Mouse (Mus musculus): ENCODE measurements around the gene Smchd1. TPM values are rescaled to one million over a fixed set of nuclear protein-coding genes. Genes with fewer than 3 reads are reported as not detected.

Smchd1 gene
- total RNA-seq (2021), result 10 to 100 TPM; 13.8 to 14.0 TPM
- long read RNA-seq, experiment 1, partial matches to known transcripts, result 1 of 1 reads
- long read RNA-seq, experiment 1, other reads (novel, unspliced or antisense), result 0 of 1 reads
- long read RNA-seq, experiment 2, full-length matches to known transcripts, result 8 of 12 reads
- long read RNA-seq, experiment 2, partial matches to known transcripts, result 4 of 12 reads
- long read RNA-seq, experiment 2, other reads (novel, unspliced or antisense), result 0 of 12 reads

GRCm38 (mm10) chr17:71474762-71475704 lies at the start of gene Smchd1:
TSS of gene Smchd1 (minus strand) at chr17:71475343.
- DNase-seq, result peak; percentile 95
- intact Hi-C loops (cut with DNase I; ENCODE audit: low total_unique reads), result no loop called here

GRCm38 (mm10) chr17:71510297-71510696 lies 35.2 kb upstream of the Smchd1 start:
- intact Hi-C loops (cut with DNase I; ENCODE audit: low total_unique reads), result no loop called here
- no peak for DNase-seq

GRCm38 (mm10) chr17:71506832-71507231 lies 31.7 kb upstream of the Smchd1 start:
- DNase-seq, result no peak
- intact Hi-C loops (cut with DNase I; ENCODE audit: low total_unique reads), result no loop called here

- intact Hi-C loops (cut with DNase I; ENCODE audit: low total_unique reads), result no loop called here
- DNase-seq, result no peak
Measured at GRCm38 (mm10) chr17:71495784-71496183, 20.6 kb upstream of the Smchd1 start.

- intact Hi-C loops (cut with DNase I; ENCODE audit: low total_unique reads), result no loop called here
- DNase-seq, result no peak
Measured at GRCm38 (mm10) chr17:71491332-71491686, 16.2 kb upstream of the Smchd1 start.

- intact Hi-C loops (cut with DNase I; ENCODE audit: low total_unique reads), result no loop called here
Measured at GRCm38 (mm10) chr17:71490666-71491331, 15.7 kb upstream of the Smchd1 start.

GRCm38 (mm10) chr17:71489703-71490461 lies 14.7 kb upstream of the Smchd1 start:
- no peak for DNase-seq
- intact Hi-C loops (cut with DNase I; ENCODE audit: low total_unique reads), result no loop called here

More at GRCm38 (mm10) chr17:71490666-71491331, 15.7 kb upstream of the Smchd1 start:
- no peak for DNase-seq

- intact Hi-C loops (cut with DNase I; ENCODE audit: low total_unique reads), result no loop called here
- no peak for DNase-seq
Measured at GRCm38 (mm10) chr17:71486231-71486851, 11.2 kb upstream of the Smchd1 start.

GRCm38 (mm10) chr17:71485791-71486230 lies 10.7 kb upstream of the Smchd1 start:
- intact Hi-C loops (cut with DNase I; ENCODE audit: low total_unique reads), result no loop called here
- peak; percentile 8 for DNase-seq

- no peak for DNase-seq
- intact Hi-C loops (cut with DNase I; ENCODE audit: low total_unique reads), result no loop called here
Measured at GRCm38 (mm10) chr17:71484711-71485110, 9.6 kb upstream of the Smchd1 start.

GRCm38 (mm10) chr17:71483418-71484060 lies 8.4 kb upstream of the Smchd1 start:
- no peak for DNase-seq
- intact Hi-C loops (cut with DNase I; ENCODE audit: low total_unique reads), result no loop called here

GRCm38 (mm10) chr17:71479381-71479901 lies 4.3 kb upstream of the Smchd1 start:
- DNase-seq, result no peak
- intact Hi-C loops (cut with DNase I; ENCODE audit: low total_unique reads), result no loop called here

- intact Hi-C loops (cut with DNase I; ENCODE audit: low total_unique reads), result no loop called here
- no peak for DNase-seq
Measured at GRCm38 (mm10) chr17:71477481-71477880, 2.3 kb upstream of the Smchd1 start.

- DNase-seq, result no peak
- intact Hi-C loops (cut with DNase I; ENCODE audit: low total_unique reads), result no loop called here
Measured at GRCm38 (mm10) chr17:71476346-71477020, 1.3 kb upstream of the Smchd1 start.

- intact Hi-C loops (cut with DNase I; ENCODE audit: low total_unique reads), result no loop called here
- no peak for DNase-seq
Measured at GRCm38 (mm10) chr17:71475705-71476089, 554 bp upstream of the Smchd1 start.

- intact Hi-C loops (cut with DNase I; ENCODE audit: low total_unique reads), result no loop called here
- DNase-seq, result no peak
Measured at GRCm38 (mm10) chr17:71474128-71474527, 1.0 kb downstream of the Smchd1 start.

- intact Hi-C loops (cut with DNase I; ENCODE audit: low total_unique reads), result no loop called here
Measured at GRCm38 (mm10) chr17:71471261-71471660, 3.9 kb downstream of the Smchd1 start.

GRCm38 (mm10) chr17:71460312-71460711 lies 14.8 kb downstream of the Smchd1 start:
- no peak for DNase-seq
- intact Hi-C loops (cut with DNase I; ENCODE audit: low total_unique reads), result no loop called here

More at GRCm38 (mm10) chr17:71471261-71471660, 3.9 kb downstream of the Smchd1 start:
- DNase-seq, result no peak

Measured in gastrocnemius, postnatal 14 days (tissue).